Mouse (Mus musculus) lung, adult 2 months (tissue): ENCODE results near the gene Prpf31.
A peak's percentile ranks its signal among the peaks of the same experiment; 100 is the strongest.

Experiments
- CTCF ChIP-seq: fragments of 200-500 bp; IDR thresholded peaks from 2 replicates; pipeline ENCODE4 v1.5.1; 2011; ENCODE audit warnings: mild to moderate bottlenecking, low read length, control low read depth; ENCODE audit not compliant: insufficient read depth
- POLR2A ChIP-seq: fragments of 200-500 bp; IDR thresholded peaks from 2 replicates; pipeline ENCODE4 v1.6.1; 2011; ENCODE audit warnings: low read depth, mild to moderate bottlenecking, control low read depth, low read length, borderline replicate concordance; ENCODE audit errors: extremely low read depth

DNA sequence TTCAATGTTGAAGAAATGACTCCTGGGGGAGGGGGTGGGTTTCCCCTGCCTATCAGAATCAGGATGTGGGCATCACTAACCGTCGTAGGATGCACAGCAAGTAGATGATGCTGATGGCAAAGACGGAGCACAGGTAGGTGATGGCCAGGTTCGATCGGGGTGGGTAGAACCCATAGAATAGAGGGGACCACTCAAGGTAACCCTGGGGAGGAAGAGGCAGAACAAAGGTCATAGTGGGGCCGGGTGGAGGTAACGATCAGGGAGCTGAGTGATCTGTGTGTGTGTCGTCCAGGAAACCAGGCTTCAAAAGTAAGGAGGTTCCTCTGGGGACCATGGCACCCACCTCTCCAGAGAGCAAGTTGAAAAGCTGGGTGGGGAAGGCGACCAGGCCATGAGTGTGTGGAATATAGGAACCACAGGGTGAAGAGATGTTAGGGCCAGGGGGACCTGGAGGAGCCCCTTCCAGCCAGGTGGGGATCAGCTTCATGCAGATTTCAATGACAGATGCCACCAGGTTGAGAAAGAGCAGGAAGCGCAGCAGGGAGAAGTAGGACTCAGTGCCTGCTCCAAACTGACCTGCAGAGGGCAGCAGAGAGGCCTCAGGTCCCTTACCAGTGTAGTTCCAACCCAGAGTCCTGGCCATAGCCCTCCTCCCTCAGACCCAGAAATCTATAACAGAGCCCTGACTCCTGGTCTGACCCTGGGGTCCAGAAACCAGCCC is 44.9 kb downstream of the Prpf31 start:
- peak; percentile 99 for TF ChIP-seq CTCF
- no peak for TF ChIP-seq POLR2A
